Mouse (Mus musculus): ENCODE data around the gene Adcyap1r1. TPM values are rescaled to one million over a fixed set of nuclear protein-coding genes. Genes with fewer than 3 reads are reported as not detected.

The Adcyap1r1 gene
- polyA plus RNA-seq, 1 experiment = 84.4 TPM

- Histone ChIP-seq H3K4me1 (ENCODE audit: control insufficient read depth, insufficient read depth, low read length) (peaks cover 1% of the 10 kb centered on the region; the same call in 1 of the 2 replicates), H3K4me3 (ENCODE audit: insufficient read depth, low read length) (no peak overlapping the region), H3K27ac (ENCODE audit: insufficient read depth, low read length) (no peak overlapping the region)
- TF ChIP-seq CTCF (IDR thresholded peaks at IDR 0.05; ENCODE audit: extremely low read depth, insufficient read depth, low read length) (no peak), POLR2A (IDR thresholded peaks at IDR 0.05; ENCODE audit: extremely low read depth, insufficient read depth, low read length) (no peak)
Observed at GRCm38 (mm10) chr6:55444721-55445120, 7.1 kb upstream of the Adcyap1r1 start.

GRCm38 (mm10) chr6:55448199-55448598 lies 3.6 kb upstream of the Adcyap1r1 start:
- Histone ChIP-seq H3K27ac (ENCODE audit: insufficient read depth, low read length) (no peak overlapping the region), H3K4me3 (ENCODE audit: insufficient read depth, low read length) (no peak overlapping the region), H3K4me1 (ENCODE audit: control insufficient read depth, insufficient read depth, low read length) (peaks cover 5% of the 10 kb centered on the region; the same call in 1 of the 2 replicates)
- TF ChIP-seq CTCF (IDR thresholded peaks at IDR 0.05; ENCODE audit: extremely low read depth, insufficient read depth, low read length) (no peak), POLR2A (IDR thresholded peaks at IDR 0.05; ENCODE audit: extremely low read depth, insufficient read depth, low read length) (no peak)

GRCm38 (mm10) chr6:55448976-55449678 lies 2.7 kb upstream of the Adcyap1r1 start:
- Histone ChIP-seq H3K4me3 (ENCODE audit: insufficient read depth, low read length) (no peak overlapping the region), H3K27ac (ENCODE audit: insufficient read depth, low read length) (no peak overlapping the region), H3K4me1 (ENCODE audit: control insufficient read depth, insufficient read depth, low read length) (peaks cover 5% of the 10 kb centered on the region; the same call in 1 of the 2 replicates)
- TF ChIP-seq CTCF (IDR thresholded peaks at IDR 0.05; ENCODE audit: extremely low read depth, insufficient read depth, low read length) (no peak), POLR2A (IDR thresholded peaks at IDR 0.05; ENCODE audit: extremely low read depth, insufficient read depth, low read length) (no peak)

- Histone ChIP-seq H3K4me3 (ENCODE audit: insufficient read depth, low read length) (peak overlapping the region; percentile 93), H3K4me1 (ENCODE audit: control insufficient read depth, insufficient read depth, low read length) (peaks cover 12% of the 10 kb centered on the region), H3K27ac (ENCODE audit: insufficient read depth, low read length) (peak overlapping the region; percentile 94)
- TF ChIP-seq POLR2A (IDR thresholded peaks at IDR 0.05; ENCODE audit: extremely low read depth, insufficient read depth, low read length) = no peak
- TF ChIP-seq CTCF (IDR thresholded peaks at IDR 0.05; ENCODE audit: extremely low read depth, insufficient read depth, low read length) = no peak
Observed at GRCm38 (mm10) chr6:55452381-55452780, 603 bp downstream of the Adcyap1r1 start.

- peak overlapping the region; percentile 94 for H3K27ac ChIP-seq (ENCODE audit: insufficient read depth, low read length)
- peaks cover 11% of the 10 kb centered on the region for H3K4me1 ChIP-seq (ENCODE audit: control insufficient read depth, insufficient read depth, low read length)
- H3K4me3 ChIP-seq (ENCODE audit: insufficient read depth, low read length) = peak overlapping the region; percentile 93
- TF ChIP-seq CTCF (IDR thresholded peaks at IDR 0.05; ENCODE audit: extremely low read depth, insufficient read depth, low read length) (no peak), POLR2A (IDR thresholded peaks at IDR 0.05; ENCODE audit: extremely low read depth, insufficient read depth, low read length) (no peak)
Observed at GRCm38 (mm10) chr6:55453548-55453947, 1.8 kb downstream of the Adcyap1r1 start.

GRCm38 (mm10) chr6:55455641-55456040 lies 3.9 kb downstream of the Adcyap1r1 start:
- peaks cover 13% of the 10 kb centered on the region for H3K4me1 ChIP-seq (ENCODE audit: control insufficient read depth, insufficient read depth, low read length)
- H3K27ac ChIP-seq (ENCODE audit: insufficient read depth, low read length) = no peak overlapping the region
- H3K4me3 ChIP-seq (ENCODE audit: insufficient read depth, low read length) = peak overlapping the region; percentile 18; the same call in 1 of the 2 replicates
- TF ChIP-seq CTCF (IDR thresholded peaks at IDR 0.05; ENCODE audit: extremely low read depth, insufficient read depth, low read length) (no peak), POLR2A (IDR thresholded peaks at IDR 0.05; ENCODE audit: extremely low read depth, insufficient read depth, low read length) (no peak)

GRCm38 (mm10) chr6:55457727-55458126 lies 5.9 kb downstream of the Adcyap1r1 start:
- Histone ChIP-seq H3K4me3 (ENCODE audit: insufficient read depth, low read length) (no peak overlapping the region), H3K4me1 (ENCODE audit: control insufficient read depth, insufficient read depth, low read length) (peaks cover 9% of the 10 kb centered on the region; the same call in 1 of the 2 replicates), H3K27ac (ENCODE audit: insufficient read depth, low read length) (no peak overlapping the region)
- TF ChIP-seq CTCF (IDR thresholded peaks at IDR 0.05; ENCODE audit: extremely low read depth, insufficient read depth, low read length) (no peak), POLR2A (IDR thresholded peaks at IDR 0.05; ENCODE audit: extremely low read depth, insufficient read depth, low read length) (no peak)

GRCm38 (mm10) chr6:55458156-55458555 lies 6.4 kb downstream of the Adcyap1r1 start:
- Histone ChIP-seq H3K4me1 (ENCODE audit: control insufficient read depth, insufficient read depth, low read length) (peaks cover 9% of the 10 kb centered on the region; the same call in 1 of the 2 replicates), H3K27ac (ENCODE audit: insufficient read depth, low read length) (no peak overlapping the region), H3K4me3 (ENCODE audit: insufficient read depth, low read length) (no peak overlapping the region)
- TF ChIP-seq POLR2A (IDR thresholded peaks at IDR 0.05; ENCODE audit: extremely low read depth, insufficient read depth, low read length) (no peak), CTCF (IDR thresholded peaks at IDR 0.05; ENCODE audit: extremely low read depth, insufficient read depth, low read length) (peak; percentile 53)

- Histone ChIP-seq H3K4me1 (ENCODE audit: control insufficient read depth, insufficient read depth, low read length) (peaks cover 10% of the 10 kb centered on the region; the same call in 1 of the 2 replicates), H3K27ac (ENCODE audit: insufficient read depth, low read length) (no peak overlapping the region)
Observed at GRCm38 (mm10) chr6:55459545-55460397, 8.0 kb downstream of the Adcyap1r1 start.

More at GRCm38 (mm10) chr6:55459545-55460397, 8.0 kb downstream of the Adcyap1r1 start:
- no peak overlapping the region for H3K4me3 ChIP-seq (ENCODE audit: insufficient read depth, low read length)
- TF ChIP-seq POLR2A (IDR thresholded peaks at IDR 0.05; ENCODE audit: extremely low read depth, insufficient read depth, low read length) (no peak), CTCF (IDR thresholded peaks at IDR 0.05; ENCODE audit: extremely low read depth, insufficient read depth, low read length) (no peak)
